Mouse (Mus musculus) heart, postnatal 0 days (tissue): ENCODE data around the gene Chd2.
"Not testable (repeated sequence)": the region's sequence is repeated elsewhere in the genome, so short reads cannot be mapped to it uniquely, and the experiment has no call there.

ENCODE experiments used
- CTCF ChIP-seq: IDR thresholded peaks from 2 replicates; pipeline ENCODE4 v1.5.1; 2016; ENCODE audit warnings: antibody characterized with exemption, control low read depth, low read depth
- EP300 ChIP-seq: IDR thresholded peaks from 2 replicates; pipeline ENCODE4 v1.6.1; 2016; ENCODE audit warnings: antibody characterized with exemption, low read depth

GRCm38 (mm10) chr7:73528377-73528894, 13.2 kb downstream of the Chd2 start:
- not testable (repeated sequence) for TF ChIP-seq EP300, CTCF
